Mouse (Mus musculus): ENCODE data around the gene E130308A19Rik. TPM values are rescaled to one million over a fixed set of nuclear protein-coding genes. Genes with fewer than 3 reads are reported as not detected.

The E130308A19Rik gene
- total RNA-seq (2021) = 1 to 10 TPM; 5.2 to 7.0 TPM
- long read RNA-seq, experiment 1, partial matches to known transcripts = 0 of 1 reads
- long read RNA-seq, experiment 1, other reads (novel, unspliced or antisense) = 1 of 1 reads
- long read RNA-seq, experiment 2, full-length matches to known transcripts = 1 of 5 reads
- long read RNA-seq, experiment 2, partial matches to known transcripts = 1 of 5 reads
- long read RNA-seq, experiment 2, other reads (novel, unspliced or antisense) = 3 of 5 reads

DNA sequence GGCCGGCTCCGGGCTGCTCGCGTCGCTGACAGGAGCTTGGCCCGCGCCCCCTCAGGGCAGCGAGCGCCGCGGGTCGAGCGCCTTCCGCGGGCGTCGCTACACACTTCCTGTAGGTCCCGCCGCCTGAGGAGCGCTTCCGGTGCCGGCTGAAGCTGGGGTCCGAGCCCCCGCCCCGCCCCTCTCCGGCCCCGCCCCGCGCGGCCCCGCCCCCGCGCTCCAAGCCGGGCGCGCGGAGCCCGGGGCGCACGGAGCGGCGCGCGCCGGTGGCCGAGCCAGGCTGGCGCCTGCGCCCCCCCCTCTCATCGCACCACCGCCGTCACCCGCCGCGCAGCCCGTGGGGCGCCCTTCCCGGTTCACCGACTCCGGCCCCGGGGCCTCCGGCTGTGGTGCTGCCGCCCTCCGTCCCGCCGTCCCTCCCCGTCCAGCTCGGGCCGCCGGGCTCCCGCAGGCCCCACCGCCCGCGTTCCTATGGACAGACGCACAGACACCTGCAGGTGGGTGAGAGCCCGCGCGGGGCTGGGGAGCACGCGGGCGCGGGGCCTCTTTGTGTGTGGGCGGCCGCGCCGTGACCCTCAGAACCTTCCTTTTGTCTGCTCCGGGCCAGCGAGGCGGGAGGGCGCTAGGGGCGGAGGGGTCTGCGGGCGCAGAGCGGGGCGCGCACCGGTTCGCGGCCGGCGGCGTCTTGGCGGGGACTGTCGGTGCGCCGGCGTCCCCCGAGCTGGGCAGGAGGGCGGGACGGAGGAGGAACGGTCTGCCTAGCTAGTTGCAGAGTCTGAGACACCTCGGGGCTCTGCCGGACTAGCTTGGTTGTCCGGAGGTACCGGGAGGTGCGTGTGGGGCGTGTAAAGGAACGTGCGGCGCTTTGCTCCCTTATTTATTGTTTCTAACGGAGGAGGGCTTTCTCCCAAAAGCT, at the start of gene E130308A19Rik:
Gene E130308A19Rik (plus strand): TSS at position 214 of the 913 bp plus-strand sequence.
- peak; percentile 89 for DNase-seq
- TF ChIP-seq CTCF (IDR thresholded peaks at IDR 0.05) = peak; percentile 27; the same call in 1 of the 2 replicates
- intact Hi-C loops (cut with DNase I) = loop anchor here (5.0 kb wide), 3 partner anchors 41 to 156 kb away; no protein-coding TSS in a partner anchor
- H3K27ac ChIP-seq = peak within 1 kb of the TSS; percentile 88
- peak within 1 kb of the TSS; percentile 91 for H3K4me3 ChIP-seq

DNA sequence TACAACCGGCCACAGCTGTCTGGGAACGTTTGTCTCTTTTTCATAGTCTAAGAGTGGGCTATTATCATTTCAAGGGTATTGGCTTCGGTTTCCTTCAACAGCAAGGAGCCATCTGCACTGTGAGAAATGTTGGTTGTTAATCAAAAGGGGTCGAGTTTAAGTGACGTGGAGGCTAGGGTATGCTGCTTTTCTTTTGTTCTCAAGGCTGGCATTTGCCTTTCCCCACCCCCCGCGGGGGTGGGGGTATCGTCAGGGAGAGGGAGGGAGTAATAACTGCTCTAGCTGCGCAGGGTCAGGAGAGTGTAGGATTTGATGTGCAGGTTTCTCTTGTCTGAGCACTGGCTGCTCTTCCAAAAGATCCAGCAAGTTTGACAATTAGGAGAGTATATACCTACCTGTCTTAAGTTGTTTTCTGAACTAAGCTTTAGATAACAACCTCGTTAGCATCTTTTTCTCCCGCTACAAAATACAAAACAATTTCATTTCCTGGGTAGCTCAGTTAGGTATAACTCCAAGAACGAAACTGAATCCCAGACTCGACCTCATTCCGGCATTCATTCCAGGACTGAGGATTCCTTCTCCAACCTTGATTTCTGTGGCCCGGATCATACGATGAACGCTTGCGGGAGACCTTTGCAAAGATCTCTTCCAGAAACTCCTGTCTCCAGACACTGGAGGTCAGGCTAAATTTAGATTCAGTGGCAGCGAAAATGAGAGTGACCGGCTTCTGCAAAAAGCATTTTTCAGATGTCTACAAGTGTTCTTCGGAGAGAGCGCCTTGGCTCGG, 45.3 kb upstream of the E130308A19Rik start:
- no peak for TF ChIP-seq CTCF (IDR thresholded peaks at IDR 0.05)
- intact Hi-C loops (cut with DNase I) = no loop called here

GRCm38 (mm10) chr4:59581314-59582185, 44.5 kb upstream of the E130308A19Rik start, which contains the start of gene Hsdl2:
Hsdl2 (plus strand) TSS chr4:59581563.
- peak; percentile 98 for DNase-seq
- H3K27ac ChIP-seq = peak within 1 kb of the TSS; percentile 91
- TF ChIP-seq CTCF (IDR thresholded peaks at IDR 0.05) = no peak
- H3K4me3 ChIP-seq = peak within 1 kb of the TSS; percentile 86
- intact Hi-C loops (cut with DNase I) = no loop called here

More for the DNA sequence above, 45.3 kb upstream of the E130308A19Rik start:
- H3K27ac ChIP-seq = peak overlapping the region; percentile 91
- H3K4me3 ChIP-seq = peak overlapping the region; percentile 86
- DNase-seq = no peak

GRCm38 (mm10) chr4:59582186-59582585, 43.8 kb upstream of the E130308A19Rik start:
- H3K27ac ChIP-seq = peak overlapping the region; percentile 91
- no peak for TF ChIP-seq CTCF (IDR thresholded peaks at IDR 0.05)
- H3K4me3 ChIP-seq = peak overlapping the region; percentile 86
- intact Hi-C loops (cut with DNase I) = no loop called here
- no peak for DNase-seq

GRCm38 (mm10) chr4:59585097-59585496, 40.9 kb upstream of the E130308A19Rik start:
- DNase-seq = peak; percentile 42
- H3K4me3 ChIP-seq = peak overlapping the region; percentile 15; the same call in 1 of the 2 replicates
- no peak for TF ChIP-seq CTCF (IDR thresholded peaks at IDR 0.05)
- intact Hi-C loops (cut with DNase I) = no loop called here
- H3K27ac ChIP-seq = peak overlapping the region; percentile 58

DNA sequence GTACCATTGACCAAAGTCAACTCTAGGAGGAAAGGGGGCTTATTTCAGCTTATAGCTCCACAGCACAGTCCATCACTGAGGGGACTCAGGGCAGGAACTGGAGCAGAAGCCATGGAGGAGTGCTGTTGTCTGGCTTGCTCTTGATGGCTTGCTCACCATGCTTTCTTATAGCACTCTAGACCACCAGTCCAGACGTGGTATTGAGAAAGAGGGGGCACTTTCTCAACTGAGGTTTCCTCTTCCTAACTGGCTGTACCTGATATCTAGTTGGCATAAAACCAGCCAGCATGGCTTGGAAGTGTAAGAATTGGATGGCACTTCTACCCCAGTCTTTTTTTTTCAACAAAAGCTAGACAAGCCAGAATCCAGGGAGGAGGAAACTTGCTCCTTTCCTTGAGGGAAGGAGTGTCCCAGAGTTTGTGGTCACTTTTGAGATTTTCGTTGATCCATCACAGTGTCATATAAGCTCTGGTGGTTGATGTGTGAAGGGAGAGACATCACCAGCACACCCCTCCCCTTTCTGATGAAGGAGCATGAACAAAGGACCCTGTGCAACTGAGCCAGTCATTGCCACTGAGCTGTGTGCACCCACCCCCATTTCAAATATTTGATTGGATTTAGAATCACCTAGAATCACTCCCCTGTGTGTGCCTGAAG, 38.7 kb upstream of the E130308A19Rik start:
- DNase-seq = no peak
- TF ChIP-seq CTCF (IDR thresholded peaks at IDR 0.05) = no peak
- intact Hi-C loops (cut with DNase I) = no loop called here
- H3K27ac ChIP-seq = no peak overlapping the region
- no peak overlapping the region for H3K4me3 ChIP-seq

DNA sequence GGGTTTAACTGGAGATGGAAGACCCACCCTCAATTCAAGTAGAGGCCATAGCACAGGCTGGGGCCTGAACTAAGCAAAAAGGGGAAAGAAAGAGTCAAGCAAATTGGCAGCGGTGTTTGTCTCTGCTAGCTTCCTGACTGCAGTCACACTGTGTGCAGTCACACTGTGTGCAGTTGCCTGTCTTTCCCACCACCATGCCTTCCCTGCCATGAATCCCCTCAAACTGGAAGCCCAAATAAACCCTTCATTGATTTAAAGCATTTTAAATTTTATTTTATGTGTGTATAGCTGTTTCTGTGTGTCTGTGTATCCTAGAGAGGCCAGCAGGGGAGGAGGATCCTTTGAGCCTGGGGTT, 38.2 kb upstream of the E130308A19Rik start:
- no peak for TF ChIP-seq CTCF (IDR thresholded peaks at IDR 0.05)
- intact Hi-C loops (cut with DNase I) = no loop called here
- DNase-seq = no peak
- no peak overlapping the region for H3K4me3 ChIP-seq
- H3K27ac ChIP-seq = no peak overlapping the region

- TF ChIP-seq CTCF (IDR thresholded peaks at IDR 0.05) = no peak
- no peak for DNase-seq
- Histone ChIP-seq H3K27ac (no peak overlapping the region), H3K4me3 (no peak overlapping the region)
- intact Hi-C loops (cut with DNase I) = no loop called here
These were observed 31.4 kb upstream of the E130308A19Rik start for GRCm38 (mm10) chr4:59594614-59595013.

- DNase-seq = no peak
- TF ChIP-seq CTCF (IDR thresholded peaks at IDR 0.05) = no peak
- intact Hi-C loops (cut with DNase I) = no loop called here
- Histone ChIP-seq H3K27ac (no peak overlapping the region), H3K4me3 (no peak overlapping the region)
These were observed 29.5 kb upstream of the E130308A19Rik start for GRCm38 (mm10) chr4:59596556-59596955.

DNA sequence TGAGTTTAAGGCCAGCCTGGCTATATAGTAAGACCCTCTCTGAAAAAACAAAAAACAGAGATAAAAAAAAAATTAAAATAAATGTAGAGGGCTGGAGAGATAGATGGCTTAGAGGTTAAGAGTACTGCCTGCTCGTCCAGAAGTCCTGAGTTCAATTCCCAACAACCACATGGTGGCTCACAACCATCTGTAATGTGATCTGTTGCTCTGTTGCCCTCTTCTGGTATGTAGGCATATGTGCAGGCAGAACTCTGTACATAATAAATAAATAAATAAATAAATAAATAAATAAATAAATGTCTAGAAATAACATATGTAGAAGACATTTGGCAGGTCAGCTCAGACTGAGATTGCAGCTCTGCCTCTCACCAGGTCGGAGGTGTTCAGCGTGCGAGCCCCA, 23.3 kb upstream of the E130308A19Rik start:
- no peak for DNase-seq
- H3K27ac ChIP-seq = no peak overlapping the region
- peak; percentile 30; the same call in 1 of the 2 replicates for TF ChIP-seq CTCF (IDR thresholded peaks at IDR 0.05)
- no peak overlapping the region for H3K4me3 ChIP-seq
- intact Hi-C loops (cut with DNase I) = no loop called here

- intact Hi-C loops (cut with DNase I) = no loop called here
- no peak for DNase-seq
- TF ChIP-seq CTCF (IDR thresholded peaks at IDR 0.05) = no peak
- H3K4me3 ChIP-seq = no peak overlapping the region
- no peak overlapping the region for H3K27ac ChIP-seq
These were observed 21.1 kb upstream of the E130308A19Rik start for GRCm38 (mm10) chr4:59604892-59605291.

Data from gastrocnemius, adult 2 months (tissue).